Mouse (Mus musculus) lung, postnatal 0 days (tissue): ENCODE results near the gene Pla2g12b.

Experiments used
- CTCF ChIP-seq: IDR thresholded peaks from 2 replicates; pipeline ENCODE4 v1.5.1; 2016; ENCODE audit warnings: antibody characterized with exemption, mild to moderate bottlenecking
- EP300 ChIP-seq: IDR thresholded peaks from 2 replicates; pipeline ENCODE4 v1.6.1; 2016; ENCODE audit warnings: antibody characterized with exemption, mild to moderate bottlenecking, control low read depth

DNA sequence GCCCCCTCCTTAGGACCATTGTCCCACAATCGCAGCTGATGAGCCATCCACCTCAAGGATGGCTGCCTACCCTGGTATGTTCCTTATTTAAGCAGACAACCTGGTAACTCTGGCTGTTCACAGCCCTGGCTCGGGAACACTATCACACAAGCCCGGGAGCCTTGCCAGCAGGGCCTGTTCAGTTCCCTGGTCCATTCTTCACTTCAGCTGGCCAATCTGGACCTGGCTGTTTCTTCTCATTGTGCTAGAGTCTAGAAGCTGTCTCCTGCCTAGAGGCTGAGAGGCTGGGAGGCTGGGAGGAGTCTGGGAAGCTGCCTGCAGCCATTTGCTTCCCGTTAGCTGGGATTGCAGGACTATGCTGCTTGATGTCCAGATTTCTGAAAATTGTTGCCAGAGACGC is 67.0 kb downstream of the Pla2g12b start:
- TF ChIP-seq CTCF (no peak), EP300 (no peak)
